Mouse (Mus musculus) heart, postnatal 25 days (tissue): ENCODE data around the gene Smg7. TPM values are rescaled to one million over a fixed set of nuclear protein-coding genes. Genes with fewer than 3 reads are reported as not detected.

Experiments used
- DNase-seq: peaks from one replicate; pipeline ENCODE4 v3.0.0; 2022; ENCODE audit warnings: low spot score
- intact Hi-C: fragments of 180-260 bp; cut with DNase I; formaldehyde crosslinking; loops from one replicate; pipeline ENCODE4 v1.15.1; 2025
- total RNA-seq, 2 experiments: library from RNA; stranded (reverse); gene quantifications; 2 replicates each; pipeline ENCODE4 v1.2.3; 2021

Smg7 gene
- total RNA-seq, 2 experiments from 2014 or later: 36.0 to 43.6 TPM

DNA sequence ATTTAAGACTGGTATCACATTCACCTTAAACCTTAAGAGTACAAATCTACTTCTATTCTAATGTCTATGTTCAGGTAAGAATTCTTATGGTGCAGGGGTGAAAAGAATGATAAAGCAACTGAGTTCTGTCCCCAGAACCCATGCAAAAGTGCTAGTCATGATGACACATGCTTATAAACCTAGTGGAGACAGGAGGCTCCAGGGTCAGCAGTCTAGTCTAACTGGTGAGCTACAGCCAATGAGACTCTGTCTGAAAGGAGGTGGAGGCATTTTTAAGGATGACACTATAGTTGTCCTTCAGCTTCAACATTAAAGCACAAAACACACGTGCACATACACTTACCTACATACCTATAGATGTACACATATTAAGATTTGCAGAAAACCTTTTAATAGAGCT, 57.8 kb downstream of the Smg7 start:
- intact Hi-C loops: loop anchor here (5.0 kb wide), 1 partner anchor 57 kb away; no protein-coding TSS in a partner anchor
- no peak for DNase-seq

DNA sequence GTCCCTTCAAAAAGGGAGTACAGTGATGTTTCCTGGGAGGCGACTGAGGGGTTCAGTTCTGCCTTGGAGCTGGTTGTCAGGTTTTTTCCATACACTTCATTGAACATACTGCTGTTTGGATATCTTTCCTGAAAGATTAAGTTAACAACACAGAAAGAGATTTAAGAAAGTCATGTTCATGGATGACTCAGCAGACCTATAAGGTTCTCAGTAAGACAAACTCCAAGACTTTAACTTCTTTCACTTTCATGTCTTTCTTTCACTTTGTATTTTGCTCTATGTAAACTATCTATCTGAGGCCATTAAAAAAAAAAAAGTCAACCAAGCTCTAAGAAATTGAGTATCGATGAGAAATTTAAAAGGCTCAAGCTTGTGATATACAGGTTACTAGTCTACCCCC, 61.4 kb downstream of the Smg7 start:
- intact Hi-C loops: loop anchor here (5.0 kb wide), 1 partner anchor 54 kb away; no protein-coding TSS in a partner anchor
- DNase-seq: no peak

DNA sequence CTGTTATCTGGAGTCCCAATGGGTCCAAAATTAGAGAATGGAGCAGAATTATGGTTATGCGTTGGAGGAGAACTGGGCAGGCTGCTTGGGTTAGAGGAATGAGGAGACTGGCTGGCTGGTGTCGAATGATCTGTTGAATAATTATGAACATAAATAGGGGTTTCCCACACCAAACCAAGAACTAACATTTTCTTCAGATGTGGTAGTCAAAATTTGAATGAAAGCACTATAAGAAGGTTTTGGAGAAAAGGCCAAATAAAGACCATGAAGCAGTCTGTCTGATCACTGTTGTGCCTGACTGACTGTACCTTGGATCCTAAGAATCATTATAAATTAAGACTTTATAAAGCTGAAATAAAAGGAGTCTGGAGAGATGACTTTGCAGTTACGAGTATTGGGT, 62.1 kb downstream of the Smg7 start:
- intact Hi-C loops: loop anchor here (5.0 kb wide), 1 partner anchor 53 kb away; no protein-coding TSS in a partner anchor
- DNase-seq: no peak

DNA sequence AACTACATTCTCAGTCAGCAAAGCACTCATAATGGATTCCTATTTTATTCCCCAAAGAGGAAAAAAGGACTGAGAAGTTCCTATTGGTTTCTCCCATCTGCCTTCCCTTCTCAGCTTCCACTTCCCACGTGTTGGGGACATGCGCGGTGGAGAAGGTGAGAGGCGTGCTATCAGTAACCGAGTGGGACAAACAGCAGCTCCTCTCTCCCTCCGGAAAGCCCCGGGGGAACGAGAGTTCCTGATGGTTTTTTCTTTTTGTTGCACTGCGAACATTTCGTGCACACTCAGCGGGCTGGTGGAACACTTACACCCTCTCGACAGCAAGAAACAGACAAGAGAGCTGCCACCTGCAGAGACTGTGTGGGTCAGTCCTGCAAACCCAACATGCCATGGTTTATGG, 63.6 kb downstream of the Smg7 start:
- DNase-seq: no peak
- intact Hi-C loops: no loop called here

DNA sequence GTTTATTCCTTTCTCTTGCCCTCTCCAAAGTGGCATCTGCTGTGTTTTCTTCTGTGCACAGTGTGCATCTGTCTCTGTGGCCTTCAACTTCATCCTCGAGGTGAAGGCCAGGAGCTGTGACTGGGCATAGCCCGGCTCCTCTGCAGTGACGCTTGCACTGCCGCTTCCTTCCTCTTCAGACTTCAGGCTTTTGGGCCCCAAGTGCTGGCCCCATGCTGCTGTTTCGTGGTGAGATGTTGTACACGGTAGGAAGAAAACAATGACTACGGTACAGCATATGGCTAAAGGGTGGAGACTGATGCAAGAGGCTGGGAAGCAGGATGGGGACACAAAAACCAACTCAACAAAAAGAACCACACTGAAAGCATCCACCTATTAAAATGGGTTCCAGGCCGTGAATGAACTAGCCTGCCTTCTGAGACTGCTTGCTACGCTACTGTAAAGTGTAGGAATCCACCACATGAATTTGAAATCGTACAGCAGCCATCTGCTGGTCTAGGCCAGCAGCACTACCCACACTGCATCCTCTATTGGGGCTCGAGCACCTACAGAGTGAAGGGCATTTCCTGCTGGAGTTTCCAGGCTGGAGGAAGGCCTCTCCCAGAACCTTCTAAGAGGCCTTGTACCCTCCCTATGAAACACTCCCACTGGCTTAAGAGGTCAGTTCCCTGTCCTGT, 64.3 kb downstream of the Smg7 start:
- no peak for DNase-seq
- intact Hi-C loops: no loop called here

DNA sequence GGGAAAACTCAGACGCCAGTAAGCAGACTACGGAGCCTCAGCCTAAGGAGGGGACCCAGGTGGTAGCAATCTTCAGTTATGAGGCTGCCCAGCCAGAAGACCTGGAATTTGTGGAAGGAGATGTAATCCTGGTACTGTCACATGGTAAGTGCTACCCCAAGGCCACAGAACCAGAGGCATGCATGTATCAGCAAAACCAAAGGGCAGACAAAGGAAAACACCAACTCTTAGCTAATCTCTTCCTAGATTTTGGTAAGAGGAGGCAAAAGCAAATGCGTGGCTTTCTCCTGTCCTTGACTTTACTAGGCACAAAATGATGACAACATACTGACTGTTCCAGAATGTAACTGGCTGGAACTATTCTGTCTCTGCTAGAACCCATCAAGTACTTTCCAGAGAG, 67.4 kb downstream of the Smg7 start:
- intact Hi-C loops: no loop called here
- DNase-seq: no peak

DNA sequence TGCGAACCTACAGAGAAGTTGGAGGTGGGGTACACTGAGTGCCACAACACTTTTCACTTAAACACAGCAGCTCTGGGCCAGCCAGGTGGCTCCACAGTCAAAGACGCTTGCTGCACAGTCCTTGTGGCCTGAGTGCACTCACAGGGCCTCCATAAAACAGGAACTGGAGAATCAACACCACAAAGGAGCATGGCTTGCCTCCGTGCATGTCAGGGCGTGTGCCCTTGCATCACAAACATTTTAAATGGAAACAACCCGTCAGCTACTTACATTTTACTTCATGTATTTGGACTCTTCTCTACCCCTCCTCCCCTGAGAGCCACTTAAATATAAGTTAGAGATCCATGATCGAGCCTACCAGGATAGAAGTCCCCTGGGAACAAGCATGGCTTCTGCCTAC, 70.1 kb downstream of the Smg7 start:
- no peak for DNase-seq
- intact Hi-C loops: loop anchor here (5.0 kb wide), 1 partner anchor 40 kb away; no protein-coding TSS in a partner anchor

DNA sequence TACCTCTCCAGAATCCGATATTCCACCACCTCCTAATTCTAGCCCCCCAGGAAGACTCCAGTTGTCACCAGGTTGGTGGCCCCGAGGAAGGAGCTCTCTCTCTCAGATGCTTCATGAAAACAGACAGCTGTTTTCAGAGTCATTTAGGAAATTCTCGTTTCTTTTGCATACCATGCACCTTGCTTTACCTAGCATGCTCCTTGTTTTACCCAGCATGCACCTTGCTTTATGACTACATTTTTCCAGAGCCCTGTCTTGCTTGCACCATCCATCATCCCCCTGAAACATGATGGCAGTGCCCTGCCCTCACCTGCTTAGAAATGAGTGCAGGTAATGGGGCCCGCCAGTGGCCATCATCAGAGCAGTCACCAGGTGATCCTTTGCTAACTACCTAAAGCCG, 70.8 kb downstream of the Smg7 start:
- DNase-seq: no peak
- intact Hi-C loops: loop anchor here (5.0 kb wide), 1 partner anchor 39 kb away; no protein-coding TSS in a partner anchor

DNA sequence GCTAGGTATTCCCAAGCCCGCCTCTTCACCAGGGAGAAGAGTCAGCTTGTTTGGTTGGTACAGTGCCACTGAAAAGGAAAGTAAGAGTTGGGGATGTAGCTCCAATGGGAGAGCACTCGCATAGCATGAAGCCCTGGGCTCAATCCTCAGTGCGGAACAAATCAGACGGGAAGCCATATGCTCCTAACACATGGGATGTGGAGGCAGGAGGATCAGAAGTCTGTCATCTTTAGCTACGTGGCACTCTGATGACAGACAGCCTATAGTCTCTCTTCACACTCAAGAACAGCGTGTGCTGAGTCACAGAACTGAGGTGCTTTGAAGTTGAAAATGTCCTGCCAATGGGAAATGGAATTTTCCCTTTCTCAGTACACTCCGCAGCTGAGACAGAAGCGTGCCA, 71.4 kb downstream of the Smg7 start:
- intact Hi-C loops: loop anchor here (5.0 kb wide), 1 partner anchor 39 kb away; no protein-coding TSS in a partner anchor
- no peak for DNase-seq

DNA sequence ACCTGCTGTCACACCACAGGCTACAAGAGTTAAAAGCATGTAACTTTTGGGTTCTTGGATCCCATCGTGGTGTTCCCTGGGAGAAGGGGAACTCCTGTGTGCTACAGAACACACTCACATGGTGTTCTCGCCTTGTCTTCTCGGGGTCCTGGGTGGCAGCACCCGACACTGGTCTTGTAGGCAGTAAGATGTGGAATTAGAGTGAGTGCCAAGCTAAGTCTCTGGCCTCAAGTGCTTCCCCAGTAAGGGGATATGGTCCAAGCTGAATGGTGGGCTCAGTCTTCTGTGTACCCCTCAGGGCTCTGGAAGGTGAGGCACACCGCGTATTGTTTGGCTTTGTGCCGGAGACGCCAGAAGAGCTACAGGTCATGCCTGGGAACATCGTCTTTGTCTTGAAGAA, 72.4 kb downstream of the Smg7 start:
- DNase-seq: no peak
- intact Hi-C loops: loop anchor here (5.0 kb wide), 1 partner anchor 38 kb away; no protein-coding TSS in a partner anchor

DNA sequence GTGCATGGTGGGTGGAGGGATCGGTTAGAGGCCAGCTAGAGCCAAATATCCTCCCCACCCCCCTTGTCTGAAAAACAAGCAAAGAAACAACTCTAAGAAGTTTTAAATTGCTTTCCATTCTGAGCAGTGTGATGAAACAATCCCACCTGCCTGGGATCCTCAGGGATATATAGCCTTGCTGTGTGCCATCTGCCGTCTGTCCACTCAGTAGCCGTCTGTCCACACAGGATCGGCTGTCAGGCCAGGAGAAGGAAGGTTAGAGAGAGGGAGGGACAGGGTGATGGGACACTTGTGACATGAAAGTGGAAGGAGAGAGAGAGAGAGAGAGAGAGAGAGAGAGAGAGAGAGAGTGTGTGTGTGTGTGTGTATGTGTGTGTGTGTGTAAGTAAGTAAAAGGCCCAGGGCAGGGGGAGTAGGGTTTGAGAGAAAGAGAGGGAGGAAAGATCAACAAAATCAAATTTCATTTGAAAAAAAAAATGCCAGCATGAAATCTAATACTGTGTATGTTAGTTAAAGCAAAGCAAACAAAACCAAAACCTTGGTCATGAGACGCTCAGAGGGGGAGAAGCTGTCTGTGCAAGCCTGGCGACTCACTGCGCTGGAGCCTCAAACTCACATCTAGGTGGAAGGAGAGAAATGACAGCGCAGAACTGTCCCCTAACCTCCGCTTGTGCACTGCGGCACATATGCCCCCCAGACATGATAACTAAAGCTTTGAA, 73.7 kb downstream of the Smg7 start:
- intact Hi-C loops: no loop called here
- DNase-seq: no peak

DNA sequence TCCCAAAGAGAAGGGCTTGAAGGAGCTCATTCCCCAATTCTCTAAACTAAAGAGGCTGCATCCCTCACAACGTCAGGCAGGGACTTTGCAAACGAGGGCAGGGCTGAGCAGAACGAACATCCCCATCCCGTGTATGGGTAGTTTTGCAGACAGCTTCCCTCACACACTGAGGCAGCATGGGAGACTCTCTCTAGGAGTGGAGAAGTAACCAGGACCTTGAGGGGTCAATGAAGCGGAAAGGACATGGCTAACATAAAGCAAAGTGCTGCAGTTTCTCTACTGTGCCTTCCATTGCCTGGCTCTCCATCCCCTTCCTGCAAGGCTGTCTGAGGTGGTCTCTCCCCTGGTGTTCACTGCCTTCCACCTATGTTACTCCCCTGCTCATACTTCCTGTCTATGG, 74.3 kb downstream of the Smg7 start:
- intact Hi-C loops: no loop called here

DNA sequence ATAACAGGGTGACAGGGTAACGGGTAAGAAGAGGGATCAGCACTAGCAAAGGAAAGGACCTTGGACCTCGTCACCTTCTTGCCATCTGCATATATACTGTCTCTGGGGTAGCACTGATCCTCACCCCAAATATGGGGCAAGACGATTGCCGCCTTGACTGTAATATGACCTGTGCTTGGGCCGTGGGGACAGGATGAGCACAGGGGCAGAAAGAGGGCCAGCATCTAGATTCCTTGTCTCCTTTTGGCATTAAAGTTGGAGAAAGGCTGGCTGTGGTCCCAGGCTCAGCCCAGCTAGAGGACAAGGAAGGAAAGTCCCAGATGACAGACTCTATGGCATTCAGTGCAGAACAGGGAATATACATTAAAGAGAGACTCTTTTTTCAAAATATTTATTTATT, 76.0 kb downstream of the Smg7 start:
- no peak for DNase-seq
- intact Hi-C loops: no loop called here

More for the DNA sequence above, 74.3 kb downstream of the Smg7 start:
- DNase-seq: no peak

DNA sequence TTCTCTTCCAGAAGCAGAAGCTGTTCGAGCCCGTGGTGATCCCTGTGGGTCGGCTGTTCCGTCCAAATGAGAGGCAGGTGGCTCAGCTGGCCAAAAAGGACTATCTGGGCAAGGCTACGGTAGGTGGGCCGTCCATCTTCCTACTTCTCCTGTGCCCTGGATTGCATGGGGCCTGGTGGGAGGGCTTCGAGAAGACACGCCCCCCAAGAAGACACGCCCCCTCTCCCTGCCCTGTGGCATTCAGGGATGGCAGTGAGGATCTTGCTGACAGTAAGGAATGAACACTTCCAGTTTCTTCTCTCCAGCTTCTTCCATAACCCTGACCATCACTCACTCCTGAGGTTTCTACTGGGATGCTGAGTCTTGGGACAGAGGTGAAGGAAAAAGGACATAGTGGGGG, 78.2 kb downstream of the Smg7 start:
- intact Hi-C loops: no loop called here
- DNase-seq: no peak

DNA sequence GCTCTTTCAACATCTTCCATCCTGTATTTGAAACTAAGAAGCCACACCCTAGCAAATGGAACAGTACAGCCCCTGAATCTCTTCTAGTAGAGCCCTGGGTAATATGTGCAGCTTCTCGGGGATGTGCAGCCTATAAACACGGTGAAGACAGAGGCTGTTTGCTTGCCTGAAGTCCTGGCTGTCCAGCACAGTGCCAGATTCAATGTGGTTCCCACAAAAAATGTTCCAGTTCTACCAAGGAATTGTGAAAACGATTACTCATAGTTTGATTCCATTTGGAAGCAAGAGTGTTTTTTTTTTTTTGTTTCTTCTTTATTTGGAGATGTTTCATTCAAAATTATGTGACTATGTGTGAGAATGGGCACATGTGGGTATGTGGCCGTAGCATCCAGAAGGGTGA, 80.7 kb downstream of the Smg7 start:
- no peak for DNase-seq
- intact Hi-C loops: no loop called here

DNA sequence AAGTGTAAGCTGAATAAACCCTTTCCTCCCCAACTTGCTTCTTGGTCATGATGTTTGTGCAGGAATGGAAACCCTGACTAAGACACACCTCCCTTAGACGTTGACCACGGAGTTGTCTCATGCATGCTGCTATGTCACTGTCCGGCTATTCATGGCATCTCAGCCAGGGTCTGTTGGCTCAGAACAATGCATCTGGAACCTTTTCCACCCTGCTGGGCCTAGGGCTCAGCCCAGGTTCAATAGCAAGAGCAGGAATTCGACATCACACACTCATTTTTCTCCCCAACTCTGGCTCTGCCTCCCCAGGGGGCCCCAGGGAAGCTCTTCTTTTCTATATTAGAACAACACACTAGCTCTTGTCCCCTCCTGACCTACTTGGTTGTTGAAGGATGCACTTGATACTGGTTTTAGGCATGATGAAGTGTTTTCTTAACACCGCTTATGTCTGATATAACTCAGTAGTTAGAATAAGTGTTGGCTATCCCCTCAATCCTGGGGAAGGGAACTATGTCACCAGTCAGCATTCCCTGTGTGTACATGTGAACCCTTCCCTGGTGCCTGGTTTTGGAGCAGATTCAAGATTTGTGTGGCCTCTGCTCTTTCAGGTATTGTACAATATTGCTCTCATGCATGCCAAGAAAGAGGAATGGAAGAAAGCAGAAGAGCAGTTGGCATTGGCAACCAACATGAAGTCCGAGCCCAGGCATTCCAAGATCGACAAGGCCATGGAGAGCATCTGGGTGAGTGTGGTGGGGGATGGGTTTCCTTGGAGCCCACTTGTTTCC, 81.3 kb downstream of the Smg7 start:
- intact Hi-C loops: no loop called here
- DNase-seq: no peak

DNA sequence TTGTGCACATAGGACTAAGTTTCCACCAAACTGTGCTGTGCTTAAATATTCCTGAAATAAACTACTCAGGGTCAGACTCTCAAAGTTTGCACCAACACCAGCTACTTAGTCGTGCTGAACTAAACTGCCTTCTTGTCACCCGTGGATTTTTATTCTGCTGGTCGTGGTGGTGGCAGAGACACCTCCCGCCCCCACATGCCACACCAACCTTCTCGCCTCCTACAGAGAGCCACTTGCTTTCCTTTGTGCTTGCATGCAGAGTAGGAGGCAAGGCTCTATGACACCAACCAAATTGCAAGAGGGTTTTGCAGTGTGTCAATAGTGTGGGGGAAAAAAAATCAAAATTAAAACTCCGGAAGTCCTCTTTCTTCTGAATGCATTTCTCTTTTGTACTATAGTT, 82.9 kb downstream of the Smg7 start:
- DNase-seq: no peak
- intact Hi-C loops: no loop called here

DNA sequence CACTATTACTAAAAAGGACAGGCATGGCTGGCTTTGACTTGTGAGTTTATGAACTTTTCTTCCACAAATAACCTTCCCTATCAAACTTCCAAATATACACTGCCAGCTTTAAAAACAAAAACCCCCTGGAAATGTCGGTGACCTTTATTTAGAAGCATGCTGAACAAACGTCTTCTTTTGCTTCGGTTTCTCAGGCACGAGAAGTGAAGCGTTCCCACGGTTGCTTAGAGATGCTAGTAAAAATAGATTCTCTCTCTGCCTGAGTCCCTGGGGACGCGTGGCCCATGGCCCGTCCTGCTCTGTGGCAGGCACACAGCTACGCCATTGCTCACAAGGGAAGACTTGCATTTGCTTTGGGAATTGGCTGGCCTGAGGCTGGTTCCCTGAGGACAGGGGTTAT, 84.7 kb downstream of the Smg7 start:
- intact Hi-C loops: no loop called here
- DNase-seq: peak; percentile 31

DNA sequence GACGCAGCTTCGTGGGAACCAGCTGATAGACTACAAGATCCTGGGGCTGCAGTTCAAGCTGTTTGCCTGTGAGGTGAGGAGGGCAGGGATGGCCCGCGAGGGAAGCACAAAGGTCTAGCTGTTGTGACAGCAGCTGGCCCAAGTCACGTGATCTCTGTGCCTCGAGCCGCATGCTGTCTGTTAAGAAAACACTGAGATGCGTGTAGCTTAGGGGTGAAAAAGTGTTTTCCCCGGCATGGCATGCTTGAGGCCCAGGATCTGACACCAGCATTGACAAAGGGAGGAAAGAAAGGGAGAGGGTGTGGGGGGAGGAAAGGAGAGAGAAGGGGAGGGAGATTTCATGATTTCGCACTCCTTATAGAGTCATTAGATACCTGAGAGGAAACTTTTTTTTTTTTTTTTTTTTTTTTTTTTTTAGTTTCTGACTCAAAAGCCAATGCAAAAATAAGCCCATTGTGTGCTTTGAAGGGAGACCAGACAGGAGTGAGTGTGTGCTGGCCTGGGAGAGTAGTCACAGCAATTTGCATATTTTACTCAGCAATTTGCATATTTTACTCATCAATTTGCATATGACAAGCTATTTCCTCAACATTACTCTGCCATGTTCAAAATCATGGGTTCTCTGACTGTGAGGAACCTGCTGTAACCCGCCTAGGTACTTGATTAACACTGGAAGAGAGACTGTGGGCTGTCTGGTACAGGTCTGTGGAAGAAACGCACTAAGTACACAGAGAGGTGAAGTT, 85.2 kb downstream of the Smg7 start:
- intact Hi-C loops: no loop called here
- no peak for DNase-seq

DNA sequence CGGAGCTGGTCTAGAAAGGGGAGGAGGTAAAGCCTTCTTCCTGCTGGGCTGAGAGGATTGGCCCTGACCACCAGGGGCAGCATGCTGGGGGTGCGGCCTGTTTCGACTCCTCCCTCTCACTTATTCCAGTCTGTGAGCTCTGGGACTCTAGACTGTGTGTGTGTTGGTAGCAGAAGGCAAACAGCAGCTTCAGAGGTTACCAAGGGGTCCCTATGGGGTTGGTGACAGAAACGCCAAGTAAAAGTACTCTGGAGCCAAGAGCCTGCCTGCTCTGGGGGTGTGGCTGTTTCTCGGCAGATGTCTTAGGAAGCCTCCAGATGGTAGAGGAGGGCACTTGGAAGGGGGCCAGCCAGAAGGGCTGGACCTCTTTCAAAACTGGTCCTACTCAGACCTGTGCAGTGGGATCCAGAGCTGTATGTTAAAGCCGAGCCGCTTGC, 87.2 kb downstream of the Smg7 start:
- DNase-seq: no peak
- intact Hi-C loops: no loop called here
